Mouse (Mus musculus) gonadal fat pad, adult 2 months (tissue): ENCODE measurements around the gene Gm20458. TPM values are rescaled to one million over a fixed set of nuclear protein-coding genes. Genes with fewer than 3 reads are reported as not detected.

Source experiments
- DNase-seq: peaks from one replicate; pipeline ENCODE4 v3.0.0-alpha.2; 2012; ENCODE audit warnings: low read depth
- polyA plus RNA-seq: library from polyadenylated mRNA; depleted of rRNA; stranded (reverse); fragments of >200 nt; gene quantifications from 2 replicates; pipeline ENCODE4 v1.2.3, GENCODE M21; 2012

Gm20458 gene
- polyA plus RNA-seq, 1 experiment, result 25.0 TPM

GRCm38 (mm10) chr2:164434681-164435080 is 26.1 kb upstream of the Gm20458 start:
- no peak for DNase-seq

DNA sequence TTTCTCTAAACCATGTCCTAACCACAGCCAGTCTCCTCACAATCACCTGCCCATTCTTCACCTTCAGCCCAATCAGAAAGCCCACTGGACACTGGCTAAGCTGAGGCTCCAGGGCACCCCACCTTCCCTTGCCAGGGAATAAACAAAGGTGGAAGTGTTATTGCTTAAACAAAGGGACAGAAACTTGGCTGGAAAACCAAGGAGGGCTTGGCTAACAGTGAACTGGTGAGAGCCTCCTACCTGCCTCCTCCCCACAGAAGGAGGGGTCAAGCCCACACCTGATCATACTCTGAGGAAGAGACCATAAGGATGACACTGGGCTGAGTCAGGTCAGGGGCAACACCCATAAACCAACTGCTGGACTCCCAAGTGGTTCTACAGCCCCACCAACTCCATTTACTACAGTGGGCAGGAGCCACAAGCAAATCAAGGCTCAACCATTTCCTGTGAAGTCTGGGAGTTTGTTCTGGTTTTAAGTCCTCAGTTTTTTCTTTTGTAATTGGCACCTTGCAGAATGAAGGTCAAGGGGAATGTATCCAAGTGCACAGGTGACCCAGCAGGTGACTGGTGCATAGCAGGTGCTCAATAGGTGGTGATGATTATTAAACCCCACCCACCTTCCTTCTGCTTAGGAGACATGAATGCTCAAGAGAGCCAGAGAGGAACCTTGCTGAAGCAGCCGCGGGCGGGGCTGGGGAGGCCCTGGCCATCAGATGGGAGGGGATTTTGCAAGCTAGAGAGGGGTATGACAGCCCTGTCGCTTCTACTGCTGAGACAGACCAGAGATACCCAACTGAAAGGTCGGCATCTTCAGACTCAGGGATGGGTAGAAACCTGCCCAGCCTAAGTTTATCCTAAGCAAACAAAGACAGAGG is 25.3 kb upstream of the Gm20458 start:
- DNase-seq, result no peak

DNA sequence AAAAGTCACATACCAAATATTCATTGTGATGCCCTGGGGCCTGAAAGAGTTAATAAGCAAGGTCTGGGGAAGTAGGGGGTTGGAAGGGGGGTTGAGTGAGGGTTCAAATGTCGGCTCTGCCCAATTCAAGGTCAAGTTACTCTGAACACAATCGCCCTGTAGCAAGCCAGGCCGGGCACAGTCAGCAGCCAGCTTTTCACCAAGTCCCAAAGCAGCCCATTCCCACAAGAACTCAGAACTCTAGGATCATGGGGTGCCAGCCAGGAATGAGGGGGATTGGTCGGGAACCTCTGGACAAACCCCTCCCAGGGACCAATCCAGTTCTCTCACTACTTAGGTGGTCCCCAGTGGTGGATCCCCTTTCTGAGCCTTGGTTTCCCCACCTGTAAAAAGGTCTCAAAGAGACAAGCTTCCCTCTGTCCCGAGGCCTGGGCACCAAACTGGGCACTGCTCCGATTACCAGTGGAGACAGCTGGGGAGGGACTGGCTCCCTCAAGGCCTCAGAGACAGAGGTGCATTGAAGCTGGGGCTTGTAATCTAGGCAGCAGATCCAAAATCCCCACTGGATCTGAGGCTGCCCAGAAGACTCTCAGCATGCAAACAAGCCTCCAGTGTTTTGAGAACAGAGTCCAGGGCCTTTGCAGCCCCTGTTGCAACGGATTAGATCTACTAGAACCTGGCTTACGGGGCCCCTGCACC is 24.4 kb upstream of the Gm20458 start:
- no peak for DNase-seq

- DNase-seq, result no peak
Observed at GRCm38 (mm10) chr2:164436961-164437360, 23.8 kb upstream of the Gm20458 start.

GRCm38 (mm10) chr2:164437710-164438109 is 23.1 kb upstream of the Gm20458 start:
- no peak for DNase-seq

DNA sequence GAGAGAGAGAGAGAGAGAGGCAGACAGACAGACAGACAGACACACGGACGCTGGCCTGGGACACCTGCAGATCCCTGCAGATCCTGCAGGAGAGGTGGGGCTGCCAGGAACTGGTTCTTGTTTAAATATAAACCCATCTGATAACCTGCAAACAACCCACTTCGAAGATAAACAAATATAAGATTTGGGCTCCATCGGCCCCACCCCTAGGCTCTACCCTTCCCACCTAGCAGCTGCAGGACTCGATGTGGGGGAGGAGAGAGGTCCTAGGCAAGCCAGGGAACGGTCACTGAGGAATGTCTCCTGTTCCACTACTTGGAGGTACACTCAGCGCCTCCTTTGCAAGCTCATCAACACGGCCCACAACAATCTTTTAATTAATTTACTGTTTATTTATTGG is 22.5 kb upstream of the Gm20458 start:
- no peak for DNase-seq

DNA sequence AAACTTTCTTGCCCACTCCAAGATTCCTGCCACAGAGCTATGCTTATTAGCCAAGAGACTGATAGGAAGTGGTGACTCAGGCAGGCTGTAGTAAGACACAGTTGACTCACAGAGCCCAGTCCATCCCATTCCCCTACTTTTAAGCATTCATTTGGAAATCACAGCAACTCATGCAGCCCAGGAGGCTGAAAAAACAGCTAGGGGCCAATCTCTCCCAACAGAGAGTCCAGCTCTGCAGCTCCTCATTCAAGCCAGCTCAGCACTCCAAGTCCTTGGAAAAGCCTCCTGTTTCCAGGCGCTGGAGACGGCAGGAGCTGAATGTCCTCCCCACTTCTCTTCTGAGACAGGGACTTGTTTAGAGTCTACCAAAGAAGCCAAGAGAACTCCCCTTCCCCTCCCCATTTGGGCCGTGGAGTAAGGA is 21.8 kb upstream of the Gm20458 start:
- no peak for DNase-seq

- no peak for DNase-seq
Observed at GRCm38 (mm10) chr2:164440314-164440713, 20.5 kb upstream of the Gm20458 start.

GRCm38 (mm10) chr2:164441155-164441554 is 19.6 kb upstream of the Gm20458 start:
- no peak for DNase-seq

- DNase-seq, result no peak
Observed at GRCm38 (mm10) chr2:164441731-164442130, 19.0 kb upstream of the Gm20458 start.

DNA sequence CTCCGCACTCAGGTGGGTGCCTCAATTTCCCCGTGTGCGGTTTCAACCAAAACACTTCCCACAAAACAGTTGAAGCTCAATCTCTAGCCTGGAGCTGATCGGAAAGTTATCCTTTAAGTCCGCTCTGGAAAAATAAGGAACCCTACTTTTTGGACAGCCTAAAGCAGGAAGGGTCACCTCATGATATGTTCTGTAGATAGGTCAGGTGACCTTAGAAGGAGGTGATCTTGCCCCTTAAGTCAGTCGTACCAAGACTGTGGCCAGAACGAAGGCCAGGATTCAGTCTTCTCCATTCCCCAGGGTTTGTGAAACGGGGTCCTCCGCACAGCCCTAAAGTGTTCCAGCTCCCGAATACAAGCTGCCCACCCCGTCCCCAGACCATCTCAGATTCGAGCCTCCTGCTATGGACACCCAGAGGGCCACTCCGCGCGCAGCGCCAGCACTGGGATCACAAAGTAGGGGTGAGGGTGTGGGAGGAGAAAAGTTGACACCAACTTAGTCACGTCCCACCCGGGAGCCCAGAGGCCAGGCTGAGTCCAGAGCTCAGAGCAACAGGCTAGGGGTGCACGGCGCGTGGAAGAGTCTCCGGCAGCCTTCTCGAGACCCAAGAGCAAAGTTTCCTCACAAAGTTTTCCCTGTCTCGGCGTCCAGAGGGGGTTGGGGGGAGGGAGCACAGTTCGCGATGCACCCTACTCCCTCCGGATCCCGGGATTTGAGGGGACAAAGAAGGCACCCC is 18.3 kb upstream of the Gm20458 start:
- DNase-seq, result no peak

DNA sequence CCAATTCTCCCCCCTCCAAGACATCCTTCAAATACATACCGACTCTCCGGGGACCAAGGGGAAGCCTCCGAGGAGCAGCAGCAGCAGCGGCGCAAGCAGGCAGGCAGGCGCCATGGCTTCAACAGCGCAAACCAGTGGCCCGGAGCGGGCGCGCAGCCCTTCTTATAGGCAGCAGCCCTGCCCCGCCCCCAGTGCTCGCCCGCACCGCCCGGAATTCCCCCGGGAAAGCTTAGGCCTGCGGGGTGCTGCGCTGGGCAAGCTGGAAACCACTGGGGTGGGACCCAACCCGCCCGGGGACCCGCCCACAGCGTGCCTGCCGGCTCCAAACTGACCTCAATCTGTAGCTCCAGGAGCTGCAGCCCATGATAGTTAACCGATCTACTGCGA is 17.7 kb upstream of the Gm20458 start:
- no peak for DNase-seq

GRCm38 (mm10) chr2:164443460-164444000 is 17.2 kb upstream of the Gm20458 start, which contains the start of gene Sdc4:
Gene Sdc4, minus strand, starts transcription at chr2:164443887.
- DNase-seq, result no peak

- no peak for DNase-seq
Observed at GRCm38 (mm10) chr2:164444701-164445100, 16.1 kb upstream of the Gm20458 start.

GRCm38 (mm10) chr2:164445399-164446085 is 15.2 kb upstream of the Gm20458 start:
- DNase-seq, result no peak

- DNase-seq, result no peak
Observed at GRCm38 (mm10) chr2:164446086-164446469, 14.7 kb upstream of the Gm20458 start.

- no peak for DNase-seq
Observed at GRCm38 (mm10) chr2:164448140-164448539, 12.6 kb upstream of the Gm20458 start.

- DNase-seq, result no peak
Observed at GRCm38 (mm10) chr2:164448921-164449320, 11.8 kb upstream of the Gm20458 start.

GRCm38 (mm10) chr2:164449341-164450042 is 11.3 kb upstream of the Gm20458 start:
- DNase-seq, result no peak

GRCm38 (mm10) chr2:164452000-164452676 is 8.6 kb upstream of the Gm20458 start:
- no peak for DNase-seq
